Mouse (Mus musculus) left cerebral cortex, adult 11 months (tissue): ENCODE measurements around the gene Ankmy2.
"Not testable (repeated sequence)": the region's sequence is repeated elsewhere in the genome, so short reads cannot be mapped to it uniquely, and the experiment has no call there.

Experiments
- DNase-seq: peaks from one replicate; pipeline ENCODE4 v3.0.0; 2022; ENCODE audit warnings: low spot score

Ankmy2 gene

DNA sequence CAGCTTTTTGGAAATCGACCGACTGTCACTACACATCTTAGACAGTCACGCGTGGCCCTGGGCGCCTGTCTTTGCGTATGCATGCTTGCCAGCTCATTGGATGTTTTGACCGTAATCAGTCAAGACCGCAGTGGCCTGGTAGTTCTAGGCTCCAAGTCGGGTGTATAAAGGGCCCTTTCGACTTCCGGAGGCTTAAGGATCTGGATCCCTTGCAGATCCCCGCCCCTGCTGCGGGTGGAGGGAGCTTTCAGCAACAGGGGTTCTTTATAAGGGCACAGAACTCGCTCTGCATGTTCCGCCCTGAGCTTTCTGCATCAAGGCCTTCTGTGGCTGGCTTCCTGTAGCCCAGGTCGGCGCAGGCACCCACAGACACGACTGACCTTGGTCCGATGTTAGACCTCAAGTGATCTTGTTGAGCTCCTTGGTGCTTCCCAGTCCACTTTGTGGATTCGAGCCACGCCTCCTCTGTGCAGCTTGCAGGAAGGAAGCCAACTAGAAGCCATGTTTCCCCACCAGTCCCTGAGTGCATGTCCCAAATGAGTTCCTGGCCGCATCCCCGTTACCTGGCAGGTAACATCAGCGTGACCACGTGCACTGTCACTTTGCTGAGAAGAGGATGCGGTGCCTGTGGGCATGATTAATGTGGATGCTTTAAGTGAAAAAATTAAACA is 859 bp downstream of the Ankmy2 start, which contains the start of gene Bzw2:
TSS of gene Bzw2 (minus strand) at position 443 of the 671 bp plus-strand sequence.
- DNase-seq, result peak; percentile 30

- no peak for DNase-seq
Measured at GRCm38 (mm10) chr12:36164126-36164791, 7.3 kb downstream of the Ankmy2 start.

DNA sequence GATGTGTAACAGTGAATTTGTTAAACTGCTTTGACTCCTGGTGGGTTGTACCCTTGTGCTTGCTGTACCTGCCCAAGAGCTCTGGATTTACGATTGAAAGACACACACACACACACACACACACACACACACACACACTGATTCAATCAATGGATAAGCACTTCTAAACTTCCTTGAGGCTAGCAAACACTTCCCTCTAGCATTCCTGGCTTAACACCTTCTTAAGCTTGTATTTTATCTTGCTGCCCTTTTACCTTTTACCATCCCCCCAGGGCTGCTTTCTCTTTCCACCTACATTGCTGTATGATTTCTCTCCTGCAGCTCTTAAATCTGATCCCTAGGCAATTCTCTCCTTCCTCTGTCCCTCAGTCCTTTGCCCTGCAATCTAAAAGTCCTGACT is 8.4 kb downstream of the Ankmy2 start:
- no peak for DNase-seq

DNA sequence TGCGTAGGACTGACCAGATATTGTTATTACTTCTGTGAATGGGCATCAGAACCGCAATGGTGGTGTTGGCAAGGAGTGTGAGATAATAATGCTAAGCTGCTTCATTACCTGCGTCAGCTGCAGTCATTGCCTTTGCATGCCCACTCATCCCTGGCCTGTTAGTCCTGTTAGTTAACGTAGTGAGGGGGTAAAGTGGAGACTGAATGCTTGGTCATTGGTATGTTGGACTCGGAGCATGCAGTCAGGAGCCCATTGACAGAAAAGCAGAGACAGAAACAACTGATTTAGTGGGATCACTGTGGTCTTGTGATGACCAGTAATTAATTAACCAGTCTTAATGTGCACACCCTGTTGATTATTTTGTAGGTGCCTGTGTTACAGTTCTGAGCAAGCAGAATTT is 20.3 kb downstream of the Ankmy2 start:
- no peak for DNase-seq

DNA sequence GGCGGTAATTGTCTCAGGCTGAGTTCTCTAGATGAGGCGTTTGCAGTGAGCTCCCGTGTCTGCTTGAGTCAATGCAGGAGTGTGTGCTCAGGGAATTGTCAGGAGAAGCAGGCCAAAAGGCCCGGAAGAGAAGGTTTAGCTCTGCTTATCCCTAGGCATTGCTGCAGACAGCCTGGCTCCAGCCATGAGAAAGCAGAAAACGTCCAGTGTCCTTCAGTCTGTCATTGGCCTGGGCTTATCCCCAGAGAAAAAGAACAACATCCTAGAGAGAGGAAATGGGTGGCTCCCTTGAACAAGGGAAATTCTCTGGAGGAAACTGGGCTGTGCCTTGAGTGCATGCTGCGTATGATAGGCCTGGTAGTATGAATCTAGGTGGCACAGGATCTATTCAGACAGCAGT is 25.7 kb downstream of the Ankmy2 start:
- no peak for DNase-seq

DNA sequence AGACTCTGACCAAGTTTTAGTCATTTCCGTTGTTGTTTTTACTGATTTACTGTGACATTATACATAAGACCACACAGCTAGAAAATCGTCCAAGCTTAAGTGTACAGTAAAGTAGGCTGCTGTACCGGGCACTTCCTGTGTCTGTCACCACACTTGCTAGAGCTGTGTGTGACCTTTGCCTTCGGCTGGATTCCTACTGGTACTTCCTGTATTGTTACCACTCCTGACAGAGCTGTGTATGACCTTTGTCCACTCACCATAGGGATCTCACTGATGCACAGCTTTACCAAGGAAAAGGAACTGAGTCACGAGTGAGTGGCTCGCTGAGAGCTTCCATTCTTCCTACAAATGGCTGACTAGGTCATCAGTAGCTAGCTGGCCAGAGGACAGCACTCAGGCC is 30.2 kb downstream of the Ankmy2 start:
- no peak for DNase-seq

GRCm38 (mm10) chr12:36189610-36190009 is 32.7 kb downstream of the Ankmy2 start:
- DNase-seq, result no peak

GRCm38 (mm10) chr12:36190343-36190742 is 33.4 kb downstream of the Ankmy2 start:
- no peak for DNase-seq

GRCm38 (mm10) chr12:36194976-36195375 is 38.1 kb downstream of the Ankmy2 start:
- DNase-seq, result no peak

- not testable (repeated sequence) for DNase-seq
Measured at GRCm38 (mm10) chr12:36205579-36206119, 48.7 kb downstream of the Ankmy2 start.

- no peak for DNase-seq
Measured at GRCm38 (mm10) chr12:36207072-36207799, 50.3 kb downstream of the Ankmy2 start.

GRCm38 (mm10) chr12:36207800-36208148 is 50.9 kb downstream of the Ankmy2 start:
- no peak for DNase-seq

DNA sequence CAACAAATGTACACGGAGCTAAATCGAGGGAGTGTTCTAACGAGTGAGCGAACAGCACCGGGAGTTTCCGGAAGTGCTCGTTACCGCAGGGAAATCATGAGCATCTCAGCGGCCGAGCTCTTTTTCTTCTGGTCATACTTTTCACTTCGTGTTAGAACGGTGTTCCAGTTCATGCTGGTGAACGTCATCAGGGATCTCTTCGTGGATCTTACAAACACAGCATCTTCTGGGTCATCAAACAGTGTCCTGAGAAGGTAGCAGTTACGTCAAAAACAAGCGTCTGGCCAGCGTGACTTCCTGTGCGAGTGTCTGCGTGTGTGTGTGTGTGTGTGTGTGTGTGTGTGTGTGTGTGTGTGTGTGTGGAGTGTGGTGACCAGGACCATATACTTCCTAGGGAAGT is 51.5 kb downstream of the Ankmy2 start:
- no peak for DNase-seq

GRCm38 (mm10) chr12:36210096-36210495 is 53.2 kb downstream of the Ankmy2 start:
- no peak for DNase-seq

- DNase-seq, result no peak
Measured at GRCm38 (mm10) chr12:36214389-36215148, 57.7 kb downstream of the Ankmy2 start.

DNA sequence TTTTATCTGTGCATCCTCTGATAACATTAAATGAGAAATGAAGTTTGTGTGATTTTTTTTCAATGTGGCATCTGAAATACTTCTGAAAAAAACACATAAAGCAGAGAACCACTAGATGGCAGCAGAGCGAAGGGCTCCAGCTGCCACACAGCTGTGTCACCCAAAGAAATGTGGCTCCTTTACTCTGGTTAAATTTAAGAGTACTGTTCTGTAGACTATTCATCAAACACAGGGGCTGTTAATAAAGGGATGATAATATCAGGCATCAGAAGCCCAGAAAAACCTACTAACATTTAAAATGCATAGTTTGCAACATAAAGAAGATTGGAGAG is 58.2 kb downstream of the Ankmy2 start:
- DNase-seq, result no peak

GRCm38 (mm10) chr12:36216230-36216629 is 59.3 kb downstream of the Ankmy2 start:
- no peak for DNase-seq

DNA sequence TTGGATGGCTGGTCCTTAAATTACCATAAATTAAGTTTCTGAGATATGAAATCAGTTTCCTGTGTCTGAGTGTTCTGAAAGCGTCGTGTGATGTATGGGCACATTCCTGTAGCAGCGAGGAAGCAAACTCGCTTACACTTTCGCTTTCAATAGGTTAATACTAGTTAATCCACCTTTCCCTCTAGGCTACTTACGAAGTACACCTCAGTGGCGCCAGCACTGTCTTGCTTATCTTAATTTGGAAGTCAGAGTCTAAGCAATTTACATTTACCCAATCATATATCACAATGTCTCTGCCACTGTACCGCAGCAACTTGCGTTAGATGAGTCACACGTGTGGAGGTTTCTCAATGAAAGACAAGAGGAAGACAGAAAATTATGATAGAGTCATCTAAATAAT is 60.0 kb downstream of the Ankmy2 start:
- DNase-seq, result no peak

DNA sequence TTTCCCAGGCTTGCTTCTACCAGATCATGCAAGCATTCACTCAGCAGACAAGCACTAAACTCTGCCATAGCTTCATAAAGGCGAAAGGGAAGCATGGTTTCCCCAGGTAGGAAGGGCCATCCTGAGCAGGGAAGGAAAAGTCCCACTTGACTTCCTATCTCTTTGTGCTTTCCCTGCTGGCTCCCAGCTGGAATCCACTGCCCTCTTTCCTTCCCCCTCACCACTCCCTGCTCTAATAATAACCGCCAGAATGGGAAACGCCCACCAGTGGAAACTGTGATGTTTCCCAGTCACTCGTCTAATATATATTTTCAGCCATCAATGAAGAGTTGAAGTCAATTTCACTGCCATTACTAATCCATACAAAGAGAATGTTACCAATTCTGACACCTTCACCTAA is 67.5 kb downstream of the Ankmy2 start:
- no peak for DNase-seq

DNA sequence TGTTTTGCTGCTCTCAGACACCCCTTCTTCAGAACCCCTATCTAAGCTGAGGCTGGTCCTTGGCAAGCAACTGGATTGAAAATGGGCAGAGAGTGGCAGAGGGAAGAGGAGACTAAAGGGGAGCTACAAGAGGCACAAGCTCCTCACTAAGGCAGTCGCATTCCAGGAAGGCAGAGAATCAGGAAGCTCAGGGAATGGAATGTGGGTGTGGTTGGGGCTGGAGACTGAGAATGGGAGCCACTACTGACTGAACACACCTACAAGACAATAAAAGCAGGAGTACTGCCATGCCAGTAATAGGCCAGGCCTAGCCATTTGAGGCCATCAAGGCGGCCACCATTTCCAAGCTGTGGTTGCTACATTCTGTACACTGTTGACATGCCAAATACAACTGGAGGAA is 74.5 kb downstream of the Ankmy2 start:
- DNase-seq, result no peak

DNA sequence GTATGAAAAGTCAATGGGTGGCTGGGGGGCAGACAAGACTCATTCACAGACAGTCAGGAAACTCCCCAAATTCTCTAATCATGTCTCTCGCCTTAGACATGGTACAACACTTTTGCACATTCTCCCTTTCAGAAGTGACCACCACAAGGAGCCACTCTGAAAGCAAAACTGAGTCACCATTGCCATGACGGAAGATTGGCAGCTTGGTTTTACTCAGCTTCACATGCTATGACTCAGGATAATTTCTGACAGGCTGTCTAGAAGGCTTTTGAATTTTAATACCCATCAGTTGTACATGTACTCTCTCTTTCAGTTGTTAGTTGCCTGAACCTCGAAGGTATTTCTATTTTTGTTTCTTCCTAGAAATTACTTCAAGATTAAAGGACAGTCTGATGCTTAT is 84.3 kb downstream of the Ankmy2 start:
- DNase-seq, result no peak
